10 mouse cellular contexts compared by ENCODE assay signal in genomic region chr12:46419591-46419990, GRCm38 (mm10).
"Had no signal": no experiment of that assay in that cellular context is flagged by ENCODE, and none has a peak within 500 bp of the region (broad histone marks: within the 10 kb centered on the region; RNA-seq: fewer than 3 reads in every experiment).

No protein-coding gene starts in this region.

- DNase-seq: kidney, adult 18-20 months; kidney, postnatal 10 days; kidney, postnatal 4 days; lung, adult 18-20 months; right cerebral cortex, postnatal 14 days; thymus, postnatal 36 days had no signal

- H3K4me3 ChIP-seq: layer of hippocampus, adult 2 months; left cerebral cortex, adult 2 months; limb, embryonic 15.5 days; midbrain, embryonic 13.5 days had no signal

- H3K36me3 ChIP-seq: limb, embryonic 15.5 days; midbrain, embryonic 13.5 days had no signal

- H3K4me2 ChIP-seq: limb, embryonic 15.5 days; midbrain, embryonic 13.5 days had no signal

- H3K27me3 ChIP-seq: limb, embryonic 15.5 days; midbrain, embryonic 13.5 days had no signal

- H3K9me3 ChIP-seq: limb, embryonic 15.5 days; midbrain, embryonic 13.5 days had no signal

- ATAC-seq: midbrain, embryonic 13.5 days had no signal

- H3K27ac ChIP-seq: layer of hippocampus, adult 2 months; left cerebral cortex, adult 2 months; limb, embryonic 15.5 days; midbrain, embryonic 13.5 days had no signal

- H3K4me1 ChIP-seq: limb, embryonic 15.5 days had no signal

- H3K9ac ChIP-seq: limb, embryonic 15.5 days; midbrain, embryonic 13.5 days had no signal
